Mouse (Mus musculus) Patski (cell line): ENCODE results near the gene Stac2. TPM values are rescaled to one million over a fixed set of nuclear protein-coding genes. Genes with fewer than 3 reads are reported as not detected.

Experiments used
- ATAC-seq: fragments of 100-300 bp; one replicate; pipeline ENCODE4 v1.8.0; 2021
- CTCF ChIA-PET: fragments of 350-600 bp; sonication (Branson Sonifier 250); formaldehyde crosslinking; loops from one replicate; lab custom pipeline; 2022; ENCODE audit warnings: inconsistent platforms; lab: Charles Lee
- POLR2A ChIA-PET: fragments of 350-600 bp; sonication (Branson Sonifier 250); formaldehyde crosslinking; loops from one replicate; lab custom pipeline; 2022; ENCODE audit warnings: antibody characterized with exemption, inconsistent platforms; lab: Charles Lee
- DNase-seq: peaks from one replicate; pipeline ENCODE4 v3.0.0-alpha.2; 2011; ENCODE audit warnings: low read depth, low spot score
- H3K27me3 ChIP-seq: fragments of 371-371 bp; one replicate; pipeline ENCODE4 v1.5.1; 2021
- CTCF ChIP-seq: fragments of 100-300 bp; IDR thresholded peaks from one replicate; pipeline ENCODE4 v1.5.1; 2021
- in situ Hi-C: fragments of 300-500 bp; cut with MboI; formaldehyde crosslinking; loops from 3 replicates; pipeline ENCODE4 v1.11.1; 2018; ENCODE audit warnings: low pct_unique_long_range_greater_than_20kb, mixed read lengths
- polyA plus RNA-seq: library from polyadenylated mRNA; unstranded; gene quantifications from one replicate; pipeline ENCODE4 v1.2.3, GENCODE M21; 2021

Stac2 gene
- polyA plus RNA-seq, 1 experiment from 2014 or later: 0.04 TPM

GRCm38 (mm10) chr11:98016177-98016576, 37.1 kb downstream of the Stac2 start:
- CTCF ChIA-PET: no interaction called here
- in situ Hi-C loops: no loop called here
- DNase-seq (no peak), ATAC-seq (no peak)
- no peak for TF ChIP-seq CTCF
- POLR2A ChIA-PET: no interaction called here
- H3K27me3 ChIP-seq: no peaks in the 10 kb centered on the region

GRCm38 (mm10) chr11:98012831-98013230, 40.4 kb downstream of the Stac2 start:
- TF ChIP-seq CTCF: no peak
- no peak for ATAC-seq
- in situ Hi-C loops: no loop called here
- H3K27me3 ChIP-seq: no peaks in the 10 kb centered on the region
- POLR2A ChIA-PET: no interaction called here
- CTCF ChIA-PET: interaction anchor here (1.0 kb wide), 1 partner anchor 21 kb away, joined by 3 read pairs; no protein-coding TSS in a partner anchor
- no peak for DNase-seq

GRCm38 (mm10) chr11:98011716-98012115, 41.5 kb downstream of the Stac2 start:
- no peak for DNase-seq
- TF ChIP-seq CTCF: no peak
- CTCF ChIA-PET: interaction anchor here (1.2 kb wide), 1 partner anchor 331 kb away, joined by 3 read pairs; no protein-coding TSS in a partner anchor
- POLR2A ChIA-PET: interaction anchor here (0.6 kb wide), 1 partner anchor 212 kb away, joined by 3 read pairs; no protein-coding TSS in a partner anchor
- no peak for ATAC-seq
- no peaks in the 10 kb centered on the region for H3K27me3 ChIP-seq
- in situ Hi-C loops: no loop called here

GRCm38 (mm10) chr11:98008087-98008486, 45.2 kb downstream of the Stac2 start:
- ATAC-seq (no peak), DNase-seq (no peak)
- in situ Hi-C loops: no loop called here
- no peaks in the 10 kb centered on the region for H3K27me3 ChIP-seq
- TF ChIP-seq CTCF: no peak
- CTCF ChIA-PET: no interaction called here
- POLR2A ChIA-PET: no interaction called here

GRCm38 (mm10) chr11:98005686-98006085, 47.6 kb downstream of the Stac2 start:
- in situ Hi-C loops: no loop called here
- CTCF ChIA-PET: interaction anchor here (1.0 to 2.4 kb wide), 3 partner anchors 11 to 17 kb away, joined by 3 to 8 read pairs (median 6); no protein-coding TSS in a partner anchor
- no peak for ATAC-seq

GRCm38 (mm10) chr11:98005076-98005475, 48.2 kb downstream of the Stac2 start:
- in situ Hi-C loops: no loop called here
- TF ChIP-seq CTCF: no peak
- no peaks in the 10 kb centered on the region for H3K27me3 ChIP-seq
- DNase-seq (no peak), ATAC-seq (no peak)
- CTCF ChIA-PET: interaction anchor here (2.2 to 2.4 kb wide), 2 partner anchors 13 to 68 kb away, joined by 5 to 8 read pairs; no protein-coding TSS in a partner anchor
- POLR2A ChIA-PET: interaction anchor here (0.7 kb wide), 1 partner anchor 21 kb away, joined by 3 read pairs; the partner anchor contains the start of gene Rpl19

More at GRCm38 (mm10) chr11:98005686-98006085, 47.6 kb downstream of the Stac2 start:
- POLR2A ChIA-PET: interaction anchor here (0.7 kb wide), 1 partner anchor 14 kb away, joined by 5 read pairs; no protein-coding TSS in a partner anchor
- DNase-seq: no peak
- H3K27me3 ChIP-seq: no peaks in the 10 kb centered on the region
- no peak for TF ChIP-seq CTCF

- in situ Hi-C loops: no loop called here
- CTCF ChIA-PET: interaction anchor here (0.9 to 2.4 kb wide), 6 partner anchors 10 to 71 kb away, joined by 3 to 8 read pairs (median 4); no protein-coding TSS in a partner anchor
- ATAC-seq (no peak), DNase-seq (no peak)
- POLR2A ChIA-PET: interaction anchor here (0.7 kb wide), 1 partner anchor 22 kb away, joined by 3 read pairs; the partner anchor contains the start of gene Rpl19
- H3K27me3 ChIP-seq: no peaks in the 10 kb centered on the region
- no peak for TF ChIP-seq CTCF
Observed at GRCm38 (mm10) chr11:98004161-98004560, 49.1 kb downstream of the Stac2 start.

GRCm38 (mm10) chr11:98003171-98003671, 50.0 kb downstream of the Stac2 start:
- H3K27me3 ChIP-seq: no peaks in the 10 kb centered on the region
- ChIA-PET CTCF (interaction anchor here (1.1 to 2.2 kb wide), 4 partner anchors 9 to 72 kb away, joined by 3 to 5 read pairs (median 4); no protein-coding TSS in a partner anchor), POLR2A (no interaction called here)
- ATAC-seq: no peak
- no peak for TF ChIP-seq CTCF
- in situ Hi-C loops: no loop called here
- DNase-seq: no peak

GRCm38 (mm10) chr11:98002627-98003026, 50.6 kb downstream of the Stac2 start:
- no peaks in the 10 kb centered on the region for H3K27me3 ChIP-seq
- DNase-seq (no peak), ATAC-seq (no peak)
- ChIA-PET CTCF (interaction anchor here (1.1 to 2.2 kb wide), 4 partner anchors 9 to 73 kb away, joined by 3 to 5 read pairs (median 4); partner anchors contain the start of gene Cacnb1), POLR2A (interaction anchor here (1.3 kb wide), 1 partner anchor 21 kb away, joined by 3 read pairs; no protein-coding TSS in a partner anchor)
- in situ Hi-C loops: no loop called here
- no peak for TF ChIP-seq CTCF

GRCm38 (mm10) chr11:98001986-98002385, 51.3 kb downstream of the Stac2 start:
- in situ Hi-C loops: no loop called here
- no peak for TF ChIP-seq CTCF
- ChIA-PET CTCF (interaction anchor here (1.1 to 2.0 kb wide), 3 partner anchors 8 to 74 kb away, joined by 3 to 5 read pairs (median 3); partner anchors contain the start of gene Cacnb1), POLR2A (interaction anchor here (1.3 kb wide), 1 partner anchor 22 kb away, joined by 3 read pairs; no protein-coding TSS in a partner anchor)
- H3K27me3 ChIP-seq: no peaks in the 10 kb centered on the region
- ATAC-seq (no peak), DNase-seq (no peak)
